Mouse (Mus musculus): ENCODE measurements at regions not wholly inside any gene's neighbourhood (a gene's known extent, or its start where the extent isn't known, plus 50 kb on each side); places are given as distances from the start of the nearest gene placed in this dataset.

GRCm38 (mm10) chr12:44674541-44674940 is 345.9 kb downstream of the Nrcam start:
- DNase-seq: peak; percentile 19

GRCm38 (mm10) chr12:44675003-44675402 is 346.3 kb downstream of the Nrcam start:
- DNase-seq: peak; percentile 27
